Mouse (Mus musculus) lung, embryonic 16.5 days (tissue): Measurements from ENCODE around the gene Ube3b. TPM values are rescaled to one million over a fixed set of nuclear protein-coding genes. Genes with fewer than 3 reads are reported as not detected.

Experiments
- ATAC-seq: fragments of 200-750 bp; cut with Nextera tagmentation; 2 replicates; pipeline ENCODE4 v1.8.0; 2017; ENCODE audit warnings: low read depth, mild to moderate bottlenecking, moderate library complexity
- H3K27ac ChIP-seq: fragments of 300-500 bp; sonication (generic); 2 replicates; pipeline ENCODE4 v1.5.1; 2014; ENCODE audit warnings: mild to moderate bottlenecking, control low read depth, low read length
- H3K27me3 ChIP-seq: fragments of 300-500 bp; sonication (generic); 2 replicates; pipeline ENCODE4 v1.6.1; 2014; ENCODE audit warnings: low read depth, low read length, mixed read lengths; ENCODE audit not compliant: control insufficient read depth, insufficient read depth
- H3K36me3 ChIP-seq: fragments of 300-500 bp; sonication (generic); 2 replicates; pipeline ENCODE4 v1.6.1; 2014; ENCODE audit warnings: low read length; ENCODE audit not compliant: control insufficient read depth, insufficient read depth
- H3K4me1 ChIP-seq: fragments of 300-500 bp; sonication (generic); replicated peaks from 2 replicates; pipeline ENCODE4 v1.6.1; 2014; ENCODE audit warnings: low read length, mixed read lengths; ENCODE audit not compliant: control insufficient read depth, insufficient read depth
- H3K4me2 ChIP-seq: fragments of 300-500 bp; sonication (generic); 2 replicates; pipeline ENCODE4 v1.6.1; 2014; ENCODE audit warnings: low read depth, low read length, control low read depth
- H3K4me3 ChIP-seq: fragments of 300-500 bp; sonication (generic); 2 replicates; pipeline ENCODE4 v1.5.1; 2014; ENCODE audit warnings: mild to moderate bottlenecking, low read length, control low read depth
- H3K9ac ChIP-seq: fragments of 300-500 bp; sonication (generic); 2 replicates; pipeline ENCODE4 v1.6.1; 2014; ENCODE audit warnings: low read length, control low read depth
- H3K9me3 ChIP-seq: fragments of 300-500 bp; sonication (generic); 2 replicates; pipeline ENCODE4 v1.6.1; 2016; ENCODE audit warnings: low read length; ENCODE audit not compliant: control insufficient read depth
- WGBS: fragments of 180-500 bp; shearing (Covaris S2); extraction: QIAGEN DNeasy Blood & Tissue Kit; methylation state at CpG from one replicate; pipeline ENCODE4 v1.1.7; 2014; 5-methylcytosine and 5-hydroxymethylcytosine counted together
- polyA plus RNA-seq: library from polyadenylated mRNA; unstranded; fragments of >200 nt; fragmentation: Nextera tagmentation; extraction: Ambion mirVana; gene quantifications from 2 replicates; pipeline ENCODE4 v1.2.1, GENCODE M21; 2015

Gene Ube3b
- polyA plus RNA-seq, 1 experiment from 2014 or later, result 54.1 TPM

DNA sequence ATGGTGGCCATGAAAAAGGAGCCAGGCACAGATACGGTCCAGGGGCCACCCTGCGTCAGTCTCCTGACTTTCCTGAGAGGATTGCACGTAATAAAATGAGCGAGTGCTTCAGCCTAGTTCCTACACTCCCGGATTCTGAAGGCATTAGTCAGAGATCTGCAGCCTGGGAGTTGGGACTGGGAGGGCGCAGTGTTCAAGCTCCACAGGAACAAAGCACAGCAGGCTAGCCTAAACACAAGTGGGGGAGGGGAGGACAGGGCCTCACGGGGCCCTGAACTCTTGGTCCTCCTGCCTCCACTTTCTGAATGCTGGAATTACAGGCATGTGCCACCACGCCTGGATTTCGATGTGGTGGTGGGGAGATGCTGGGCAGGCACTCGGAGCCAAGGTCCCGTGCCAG, 7.8 kb upstream of the Ube3b start:
- H3K4me3 ChIP-seq, result no peak overlapping the region
- H3K9me3 ChIP-seq, result no peaks in the 10 kb centered on the region
- peaks cover 32% of the 10 kb centered on the region for H3K36me3 ChIP-seq
- peak overlapping the region; percentile 3 for H3K4me2 ChIP-seq
- WGBS, result 32% methylated on average over 11 of the region's 11 CpGs
- ATAC-seq, result peak; percentile 8; the same call in 1 of the 2 replicates
- peak overlapping the region; percentile 65; the same call in 1 of the 2 replicates for H3K9ac ChIP-seq
- peaks cover 90% of the 10 kb centered on the region for H3K4me1 ChIP-seq
- H3K27me3 ChIP-seq, result no peaks in the 10 kb centered on the region
- peak overlapping the region; percentile 99 for H3K27ac ChIP-seq

DNA sequence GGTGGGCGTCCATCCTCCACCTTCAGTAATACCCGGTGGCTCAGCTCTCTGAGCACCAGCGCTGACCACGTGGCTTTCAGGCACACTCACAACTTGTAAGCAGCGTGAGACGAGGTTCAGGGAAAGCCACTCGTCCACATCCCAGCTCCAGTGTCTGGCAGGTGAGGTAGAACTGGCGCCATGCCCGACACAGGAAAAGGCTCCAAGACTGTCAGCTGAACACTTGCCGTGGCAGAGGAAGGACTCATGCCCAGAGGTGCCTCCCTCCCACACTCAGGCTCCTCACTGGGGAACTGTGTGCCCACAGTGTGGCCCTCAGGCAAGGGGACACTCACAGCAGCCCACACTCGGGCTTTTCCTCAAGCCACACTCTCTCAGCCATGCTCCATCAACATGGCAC, 7.2 kb upstream of the Ube3b start:
- Histone ChIP-seq H3K9me3 (no peaks in the 10 kb centered on the region), H3K9ac (peak overlapping the region; percentile 65), H3K4me1 (peaks cover 96% of the 10 kb centered on the region), H3K27me3 (no peaks in the 10 kb centered on the region), H3K4me3 (no peak overlapping the region), H3K36me3 (peaks cover 26% of the 10 kb centered on the region), H3K27ac (peak overlapping the region; percentile 99), H3K4me2 (no peak overlapping the region; the same call in 1 of the 2 replicates)
- 53% methylated on average over 11 of the region's 11 CpGs for WGBS
- no peak for ATAC-seq

DNA sequence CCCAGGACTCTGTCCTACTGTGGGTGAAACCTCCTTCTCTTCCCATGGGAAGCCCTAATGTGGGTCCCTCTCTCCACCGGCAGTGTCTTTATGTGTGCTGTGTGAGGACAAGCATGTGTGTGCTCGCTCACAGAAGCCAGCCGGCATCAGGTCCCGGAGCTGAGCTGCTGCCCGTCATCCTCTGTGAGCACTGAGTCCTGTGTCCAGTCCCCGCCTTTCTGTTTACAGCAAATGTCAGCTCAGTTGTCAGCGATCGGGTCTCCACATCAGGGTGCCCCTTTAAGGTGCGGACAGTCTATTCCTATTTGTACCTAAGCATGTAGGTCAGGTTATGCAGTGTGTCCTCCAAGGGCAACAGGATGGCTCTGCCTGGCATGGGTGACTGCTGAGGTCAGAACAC, 6.8 kb upstream of the Ube3b start:
- Histone ChIP-seq H3K9me3 (no peaks in the 10 kb centered on the region), H3K4me2 (peak overlapping the region; percentile 9; the same call in 1 of the 2 replicates), H3K4me3 (no peak overlapping the region), H3K27me3 (no peaks in the 10 kb centered on the region), H3K27ac (peak overlapping the region; percentile 99), H3K4me1 (peaks cover 99% of the 10 kb centered on the region), H3K9ac (peak overlapping the region; percentile 42), H3K36me3 (peaks cover 24% of the 10 kb centered on the region)
- ATAC-seq, result no peak
- WGBS, result 62% methylated on average over 9 of the region's 9 CpGs

DNA sequence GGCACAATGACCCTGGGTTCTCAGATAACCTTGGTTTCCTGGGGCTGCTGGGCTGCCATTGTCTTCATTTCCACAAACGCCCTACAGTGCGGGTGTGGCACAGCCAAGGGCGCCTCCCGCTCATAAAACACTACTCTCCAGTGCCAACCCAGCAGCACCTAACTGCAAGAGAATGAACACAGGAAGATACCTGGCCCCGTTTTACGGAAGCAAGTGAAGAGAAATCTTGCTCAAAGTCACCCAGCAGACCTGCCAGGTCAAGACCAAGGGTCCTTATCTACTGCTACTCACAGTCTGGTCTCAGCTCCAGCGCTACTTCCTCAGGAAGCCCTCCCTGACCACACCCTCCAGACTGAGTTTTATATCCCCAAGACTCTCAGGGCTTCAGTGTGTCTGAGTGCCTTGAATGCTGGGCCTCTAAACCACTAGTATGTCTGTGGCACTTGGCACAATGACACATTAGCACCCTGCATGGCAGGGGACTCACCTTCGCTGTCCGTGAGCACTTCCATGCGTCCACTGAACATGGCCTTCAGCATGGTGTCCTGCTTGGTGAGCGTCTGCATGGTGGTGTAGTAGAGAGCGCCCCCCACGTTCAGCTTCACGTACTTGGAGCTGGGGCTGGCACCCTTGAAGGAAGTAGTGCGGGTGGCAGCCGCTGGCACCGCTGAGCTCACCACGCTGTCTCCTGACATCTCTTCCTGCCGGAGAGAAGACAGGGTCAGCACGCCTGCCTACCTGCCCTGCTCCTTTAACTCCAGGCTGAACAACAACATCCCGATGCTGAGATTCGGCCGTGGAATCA, 5.8 kb upstream of the Ube3b start:
- no peak overlapping the region for H3K9ac ChIP-seq

DNA sequence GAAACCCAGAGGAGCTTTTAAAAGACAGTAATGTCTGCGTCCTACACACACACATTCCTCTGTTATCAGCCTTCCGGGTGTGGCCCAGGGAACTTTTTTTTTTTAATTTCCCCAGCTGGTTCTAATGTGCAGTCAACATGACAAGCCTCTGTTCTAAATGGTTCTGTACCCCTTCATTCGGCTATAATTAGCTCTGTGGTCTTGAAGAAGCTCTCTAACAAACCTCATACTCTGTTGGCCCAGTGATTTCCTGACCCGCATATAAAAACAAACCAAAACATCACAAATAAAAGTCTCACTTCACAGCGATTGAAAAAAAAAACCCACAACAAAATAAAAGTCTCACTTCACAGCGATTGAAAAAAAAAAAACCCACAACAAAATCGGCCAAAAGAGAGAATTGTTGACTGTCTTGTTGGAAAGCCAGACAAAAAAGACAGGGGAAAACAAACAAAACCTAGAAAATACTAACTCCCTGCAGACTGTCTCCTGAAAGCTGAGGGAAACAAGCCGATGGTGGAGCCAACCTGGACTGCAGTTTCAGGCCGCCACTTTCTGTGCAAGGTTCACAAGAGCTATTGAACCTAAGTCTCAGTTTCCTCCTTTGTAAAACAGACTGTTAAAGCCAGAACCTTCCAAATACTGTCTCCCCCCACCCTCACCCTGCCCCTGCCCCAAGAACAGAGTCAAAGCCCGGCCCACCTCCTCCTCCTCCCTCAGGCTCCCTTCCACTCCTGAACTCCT, 2.1 kb upstream of the Ube3b start:
- H3K4me2 ChIP-seq, result peak overlapping the region; percentile 85
- 29% methylated on average over 10 of the region's 10 CpGs for WGBS
- H3K4me1 ChIP-seq, result peaks cover 66% of the 10 kb centered on the region
- no peak for ATAC-seq
- H3K4me3 ChIP-seq, result peak overlapping the region; percentile 62
- peak overlapping the region; percentile 89 for H3K27ac ChIP-seq
- H3K9ac ChIP-seq, result peak overlapping the region; percentile 85
- H3K9me3 ChIP-seq, result no peaks in the 10 kb centered on the region
- H3K36me3 ChIP-seq, result peaks cover 18% of the 10 kb centered on the region
- no peaks in the 10 kb centered on the region for H3K27me3 ChIP-seq

More for the DNA sequence above, 5.8 kb upstream of the Ube3b start:
- Histone ChIP-seq H3K27me3 (no peaks in the 10 kb centered on the region), H3K4me2 (no peak overlapping the region), H3K4me1 (peaks cover 93% of the 10 kb centered on the region), H3K4me3 (no peak overlapping the region), H3K27ac (peak overlapping the region; percentile 99), H3K9me3 (no peaks in the 10 kb centered on the region), H3K36me3 (peaks cover 19% of the 10 kb centered on the region)
- no peak for ATAC-seq
- WGBS, result 71% methylated on average over 23 of the region's 23 CpGs

DNA sequence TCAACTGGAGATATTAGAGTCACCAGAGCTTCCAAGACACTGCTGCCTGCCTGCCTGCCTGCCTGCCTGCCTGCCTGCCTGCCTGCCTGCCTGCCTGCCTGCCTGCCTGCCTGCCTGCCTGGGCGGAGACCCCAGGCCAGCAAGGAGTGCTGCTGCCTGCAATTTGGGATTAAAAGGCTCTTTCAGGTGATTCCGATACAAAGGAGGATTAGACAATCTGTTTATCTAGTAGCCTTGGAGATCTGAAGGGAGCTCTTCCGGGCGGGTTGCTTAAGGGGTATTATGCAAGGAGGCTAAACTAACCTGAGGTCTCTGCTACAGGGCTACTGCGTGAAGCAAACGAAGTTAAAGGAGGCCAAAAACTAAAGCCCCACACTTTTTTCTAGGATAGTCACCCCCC, 1.5 kb upstream of the Ube3b start:
- Histone ChIP-seq H3K27me3 (no peaks in the 10 kb centered on the region), H3K4me3 (peak overlapping the region; percentile 62), H3K4me1 (peaks cover 63% of the 10 kb centered on the region), H3K4me2 (peak overlapping the region; percentile 85), H3K9me3 (no peaks in the 10 kb centered on the region), H3K27ac (peak overlapping the region; percentile 89), H3K9ac (peak overlapping the region; percentile 85), H3K36me3 (peaks cover 13% of the 10 kb centered on the region)
- WGBS, result 18% methylated on average over 6 of the region's 6 CpGs
- no peak for ATAC-seq

DNA sequence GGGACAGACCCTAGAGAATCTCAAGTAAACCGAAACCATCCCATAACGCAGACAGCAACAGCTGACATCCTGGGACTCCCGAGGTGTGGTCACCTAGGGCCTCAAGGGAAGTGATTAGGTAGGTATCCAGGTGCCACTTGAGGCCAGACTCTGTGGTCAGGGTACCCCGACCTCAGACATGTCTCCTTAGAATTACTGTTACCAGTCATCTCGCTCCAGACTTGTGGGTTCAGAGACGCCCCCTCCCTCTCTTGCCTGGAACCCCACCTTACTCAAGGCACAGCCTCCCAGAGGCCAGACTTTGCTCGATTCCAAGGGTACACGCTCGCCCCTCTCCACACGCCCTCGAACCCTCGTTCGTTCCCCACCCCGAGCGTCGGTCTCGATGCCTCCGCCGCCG, 644 bp upstream of the Ube3b start:
- WGBS, result under 1% methylated on average over 20 of the region's 20 CpGs
- peak; percentile 26 for ATAC-seq
- Histone ChIP-seq H3K4me2 (peak overlapping the region; percentile 85), H3K27ac (peak overlapping the region; percentile 89), H3K36me3 (peaks cover 9% of the 10 kb centered on the region; the same call in 1 of the 2 replicates), H3K9me3 (no peaks in the 10 kb centered on the region), H3K27me3 (no peaks in the 10 kb centered on the region), H3K9ac (peak overlapping the region; percentile 85), H3K4me1 (peaks cover 54% of the 10 kb centered on the region), H3K4me3 (peak overlapping the region; percentile 62)

DNA sequence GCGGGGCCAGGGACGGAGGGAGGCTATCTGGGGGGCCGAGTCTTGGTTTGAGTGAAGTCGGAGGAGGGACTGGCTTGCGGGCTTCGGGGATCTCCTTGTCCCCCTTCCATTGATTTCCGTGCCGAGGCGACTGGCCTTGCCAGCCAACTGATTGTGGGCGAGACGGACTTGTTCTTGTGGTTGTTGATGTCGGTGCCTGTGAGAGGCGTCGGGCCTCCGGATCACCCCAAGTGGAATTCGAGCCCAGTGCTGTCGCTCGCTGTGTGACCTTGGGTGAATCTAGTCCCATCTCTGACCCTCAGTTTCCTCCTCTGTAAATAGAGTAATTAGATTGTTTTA, 575 bp downstream of the Ube3b start:
- Histone ChIP-seq H3K4me1 (peaks cover 43% of the 10 kb centered on the region), H3K9ac (peak overlapping the region; percentile 85), H3K9me3 (no peaks in the 10 kb centered on the region), H3K36me3 (peaks cover 19% of the 10 kb centered on the region), H3K4me2 (peak overlapping the region; percentile 66), H3K27me3 (no peaks in the 10 kb centered on the region), H3K4me3 (peak overlapping the region; percentile 62), H3K27ac (peak overlapping the region; percentile 89)
- ATAC-seq, result no peak
- WGBS, result 0% methylated on average over 18 of the region's 18 CpGs

DNA sequence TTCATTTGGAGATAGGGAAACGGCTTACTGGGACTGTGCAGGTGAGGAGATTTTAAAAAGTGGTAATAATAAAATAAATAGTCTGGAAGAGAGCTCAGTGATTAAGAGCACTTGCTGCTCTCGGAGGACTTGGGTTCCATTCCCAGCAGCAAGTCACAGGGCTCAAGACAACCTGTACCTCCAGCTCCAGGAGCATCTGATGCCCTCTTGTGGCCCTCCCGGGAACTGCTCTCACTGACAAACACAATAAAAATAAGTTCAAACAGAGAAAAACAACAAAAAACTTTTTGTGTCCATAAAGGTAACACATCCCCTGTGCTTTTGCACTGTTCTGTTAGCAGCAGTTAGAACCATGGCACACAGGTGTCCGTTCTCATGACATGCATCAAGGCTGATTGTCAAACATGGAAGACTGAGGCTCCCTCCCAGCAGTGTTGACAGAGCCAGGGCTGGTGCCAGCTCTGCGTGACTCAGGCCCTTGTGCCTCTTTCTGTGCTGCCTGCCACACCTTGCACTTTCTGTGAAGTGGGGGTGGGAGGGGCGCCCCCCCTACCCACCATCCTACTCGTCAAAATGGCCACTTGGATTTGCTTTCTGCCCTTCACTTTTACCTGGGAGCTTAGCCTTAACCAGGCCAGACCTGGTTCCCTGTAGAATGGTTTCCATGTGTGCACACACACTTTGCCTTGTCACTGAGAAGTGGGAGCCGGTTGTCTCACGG, 2.9 kb downstream of the Ube3b start:
- ATAC-seq, result no peak

More for the DNA sequence above, 2.9 kb downstream of the Ube3b start:
- Histone ChIP-seq H3K4me1 (peaks cover 19% of the 10 kb centered on the region), H3K36me3 (peaks cover 36% of the 10 kb centered on the region), H3K27me3 (no peaks in the 10 kb centered on the region), H3K27ac (no peak overlapping the region), H3K4me3 (no peak overlapping the region), H3K9ac (no peak overlapping the region), H3K9me3 (no peaks in the 10 kb centered on the region), H3K4me2 (no peak overlapping the region)
- WGBS, result 65% methylated on average over 9 of the region's 9 CpGs
